ENCODE assay signal across 13 mouse cellular contexts in genomic region chr6:146979115-146979744, GRCm38 (mm10). TPM values are rescaled to one million over a fixed set of nuclear protein-coding genes. Genes with fewer than 3 reads are reported as not detected.
DNase-seq lines count a peak whose midpoint lies in the region; ATAC-seq lines count a peak whose summit lies in the region.
"Had no signal": no experiment of that assay in that cellular context is flagged by ENCODE, and none has a peak within 500 bp of the region (broad histone marks: within the 10 kb centered on the region; RNA-seq: fewer than 3 reads in every experiment).

No protein-coding gene starts in this region.

- intact Hi-C loops in gastrocnemius, postnatal 36 days (cut with DNase I) = no loop called here

- no peak overlapping the region for H3K9ac ChIP-seq in embryonic facial prominence, embryonic 14.5 days (ENCODE audit: low read depth, low read length)
- H3K9ac ChIP-seq in lung, embryonic 16.5 days (ENCODE audit: low read length) = no peak overlapping the region
- H3K9ac ChIP-seq in neural tube, embryonic 15.5 days (replicated peaks) = no peak overlapping the region
- H3K9ac ChIP-seq: liver, embryonic 14.5 days had no signal

- no peaks in the 10 kb centered on the region for H3K9me3 ChIP-seq in embryonic facial prominence, embryonic 14.5 days (ENCODE audit: control insufficient read depth, low read length)
- no peaks in the 10 kb centered on the region for H3K9me3 ChIP-seq in embryonic facial prominence, embryonic 10.5 days
- H3K9me3 ChIP-seq in lung, embryonic 16.5 days (ENCODE audit: control insufficient read depth, low read length) = no peaks in the 10 kb centered on the region
- H3K9me3 ChIP-seq in limb, embryonic 10.5 days (replicated peaks) = no peaks in the 10 kb centered on the region
- H3K9me3 ChIP-seq in neural tube, embryonic 15.5 days (replicated peaks) = no peaks in the 10 kb centered on the region

- H3K27me3 ChIP-seq in embryonic facial prominence, embryonic 14.5 days (replicated peaks; ENCODE audit: control insufficient read depth, insufficient read depth, low read length) = no peaks in the 10 kb centered on the region
- H3K27me3 ChIP-seq in embryonic facial prominence, embryonic 10.5 days (replicated peaks; ENCODE audit: low read depth, poor library complexity, severe bottlenecking) = no peaks in the 10 kb centered on the region
- H3K27me3 ChIP-seq in lung, embryonic 16.5 days (ENCODE audit: control insufficient read depth, insufficient read depth, low read depth, low read length) = no peaks in the 10 kb centered on the region
- no peaks in the 10 kb centered on the region for H3K27me3 ChIP-seq in limb, embryonic 10.5 days (ENCODE audit: low read depth, poor library complexity, severe bottlenecking)
- H3K27me3 ChIP-seq in neural tube, embryonic 15.5 days (replicated peaks) = no peaks in the 10 kb centered on the region; the same call in 1 of the 2 replicates

- 41% methylated on average over 1 of the region's 1 CpGs for WGBS in embryonic facial prominence, embryonic 14.5 days
- 86% methylated on average over 1 of the region's 1 CpGs for WGBS in embryonic facial prominence, embryonic 10.5 days
- 21% methylated on average over 1 of the region's 1 CpGs for WGBS in lung, embryonic 16.5 days
- 63% methylated on average over 1 of the region's 1 CpGs for WGBS in limb, embryonic 10.5 days
- WGBS in neural tube, embryonic 15.5 days = 75% methylated on average over 1 of the region's 1 CpGs

- no peak overlapping the region for H3K4me3 ChIP-seq in embryonic facial prominence, embryonic 14.5 days (ENCODE audit: low read depth, low read length)
- no peak overlapping the region for H3K4me3 ChIP-seq in embryonic facial prominence, embryonic 10.5 days
- H3K4me3 ChIP-seq in lung, embryonic 16.5 days (ENCODE audit: low read length) = no peak overlapping the region
- no peak overlapping the region for H3K4me3 ChIP-seq in limb, embryonic 10.5 days
- H3K4me3 ChIP-seq in neural tube, embryonic 15.5 days (replicated peaks) = no peak overlapping the region

- H3K4me1 ChIP-seq in embryonic facial prominence, embryonic 14.5 days (ENCODE audit: control insufficient read depth, insufficient read depth, low read length) = peaks cover 5% of the 10 kb centered on the region
- peaks cover 16% of the 10 kb centered on the region for H3K4me1 ChIP-seq in embryonic facial prominence, embryonic 10.5 days
- H3K4me1 ChIP-seq in lung, embryonic 16.5 days (replicated peaks; ENCODE audit: control insufficient read depth, insufficient read depth, low read length) = peaks cover 20% of the 10 kb centered on the region
- H3K4me1 ChIP-seq in limb, embryonic 10.5 days = peaks cover 12% of the 10 kb centered on the region
- H3K4me1 ChIP-seq in neural tube, embryonic 15.5 days = 0 out of 2 replicates have a peak, but pooled peaks cover 3% of the 10 kb centered on the region

- peak overlapping the region; percentile 18; the same call in 1 of the 2 replicates for H3K27ac ChIP-seq in embryonic facial prominence, embryonic 14.5 days (replicated peaks; ENCODE audit: low read depth, low read length)
- H3K27ac ChIP-seq in embryonic facial prominence, embryonic 10.5 days (replicated peaks) = no peak overlapping the region
- peak overlapping the region; percentile 89 for H3K27ac ChIP-seq in lung, embryonic 16.5 days (ENCODE audit: low read length)
- H3K27ac ChIP-seq in limb, embryonic 10.5 days = 0 out of 2 replicates have a peak overlapping the region, but pooled peaks have one; percentile 1
- H3K27ac ChIP-seq in neural tube, embryonic 15.5 days (replicated peaks) = no peak overlapping the region
- H3K27ac ChIP-seq: liver, embryonic 14.5 days had no signal

- H3K36me3 ChIP-seq in embryonic facial prominence, embryonic 14.5 days (ENCODE audit: control insufficient read depth, insufficient read depth, low read length) = peaks cover 15% of the 10 kb centered on the region
- no peaks in the 10 kb centered on the region; the same call in none of the 2 replicates for H3K36me3 ChIP-seq in embryonic facial prominence, embryonic 10.5 days (replicated peaks)
- peaks cover 5% of the 10 kb centered on the region for H3K36me3 ChIP-seq in lung, embryonic 16.5 days (ENCODE audit: control insufficient read depth, insufficient read depth, low read length)
- peaks cover 3% of the 10 kb centered on the region; the same call in 1 of the 2 replicates for H3K36me3 ChIP-seq in limb, embryonic 10.5 days
- no peaks in the 10 kb centered on the region for H3K36me3 ChIP-seq in neural tube, embryonic 15.5 days

- peak; percentile 33 for ATAC-seq in embryonic facial prominence, embryonic 14.5 days (ENCODE audit: low read depth)
- peak; percentile 74 for ATAC-seq in lung, embryonic 16.5 days (ENCODE audit: low read depth)
- no peak for ATAC-seq in neural tube, embryonic 15.5 days (ENCODE audit: low FRiP score)

- no peak for DNase-seq in embryonic facial prominence, embryonic 14.5 days (ENCODE audit: low spot score)
- no peak for DNase-seq in embryonic facial prominence, embryonic 10.5 days (ENCODE audit: low spot score)
- no peak for DNase-seq in lung, postnatal 25 days (ENCODE audit: low spot score)
- DNase-seq in limb, embryonic 10.5 days (ENCODE audit: low spot score) = no peak
- peak; percentile 72 for DNase-seq in yolk sac, embryonic 10.5 days (ENCODE audit: low spot score)
- no peak for DNase-seq in gastrocnemius, postnatal 36 days
- DNase-seq: gastrocnemius, postnatal 14 days; thymus, adult 18-20 months had no signal

- no peak overlapping the region for H3K4me2 ChIP-seq in embryonic facial prominence, embryonic 14.5 days (ENCODE audit: low read depth, low read length)
- H3K4me2 ChIP-seq in lung, embryonic 16.5 days (ENCODE audit: low read depth, low read length) = no peak overlapping the region
- H3K4me2 ChIP-seq in neural tube, embryonic 15.5 days = no peak overlapping the region
- H3K4me2 ChIP-seq: midbrain, embryonic 11.5 days had no signal

RNA-seq across cellular contexts. Expression of gene 1700034J05Rik, which starts 25.0 kb away (rescaled TPM):
- polyA plus RNA-seq in embryonic facial prominence, embryonic 14.5 days (2014; fragmentation: Nextera tagmentation; extraction: Ambion mirVana) = 0.31 and 0.57 TPM in 2 replicates
- 0.14 and 0.27 TPM in 2 replicates for polyA plus RNA-seq in embryonic facial prominence, embryonic 10.5 days (2016; fragmentation: Nextera tagmentation; extraction: Ambion mirVana)
- 0.14 and 0.20 TPM in 2 replicates for polyA plus RNA-seq in lung, embryonic 16.5 days (2015; fragmentation: Nextera tagmentation; extraction: Ambion mirVana)
- polyA plus RNA-seq in limb, embryonic 10.5 days (2016; fragmentation: Nextera tagmentation; extraction: Ambion mirVana) = 0.14 and 0.23 TPM in 2 replicates
- not detected for total RNA-seq in gastrocnemius, postnatal 36 days (2021)
- not detected in 2 replicates for polyA plus RNA-seq in neural tube, embryonic 15.5 days (2015; fragmentation: Nextera tagmentation; extraction: Ambion mirVana)
- total RNA-seq: gastrocnemius, postnatal 14 days; left cerebral cortex, adult 18-20 months had no signal
- polyA plus RNA-seq: liver, embryonic 14.5 days had no signal

RNA-seq across cellular contexts. Expression of gene Rep15, which starts 53.2 kb away (rescaled TPM):
- polyA plus RNA-seq in embryonic facial prominence, embryonic 14.5 days (2014; fragmentation: Nextera tagmentation; extraction: Ambion mirVana) = 1.00 and 1.4 TPM in 2 replicates
- polyA plus RNA-seq in embryonic facial prominence, embryonic 10.5 days (2016; fragmentation: Nextera tagmentation; extraction: Ambion mirVana) = 1.0 and 1.2 TPM in 2 replicates
- 0.73 and 0.87 TPM in 2 replicates for polyA plus RNA-seq in lung, embryonic 16.5 days (2015; fragmentation: Nextera tagmentation; extraction: Ambion mirVana)
- 0.90 and 0.93 TPM in 2 replicates for polyA plus RNA-seq in limb, embryonic 10.5 days (2016; fragmentation: Nextera tagmentation; extraction: Ambion mirVana)
- total RNA-seq in gastrocnemius, postnatal 36 days (2021) = under 1 TPM; 0.26 to 0.49 TPM
- 0.88 and 0.95 TPM in 2 replicates for polyA plus RNA-seq in neural tube, embryonic 15.5 days (2015; fragmentation: Nextera tagmentation; extraction: Ambion mirVana)

Comparison
In these comparisons a context has a peak if more than half of its experiments do, and no peak if none do; other contexts are left out.
1. H3K27ac ChIP-seq: peak in embryonic facial prominence, embryonic 14.5 days (single experiment), lung, embryonic 16.5 days (single experiment) and limb, embryonic 10.5 days (single experiment); none in embryonic facial prominence, embryonic 10.5 days (single experiment) and neural tube, embryonic 15.5 days (single experiment).